Mouse (Mus musculus): ENCODE measurements around the gene Dmrtb1.

Gene Dmrtb1

DNA sequence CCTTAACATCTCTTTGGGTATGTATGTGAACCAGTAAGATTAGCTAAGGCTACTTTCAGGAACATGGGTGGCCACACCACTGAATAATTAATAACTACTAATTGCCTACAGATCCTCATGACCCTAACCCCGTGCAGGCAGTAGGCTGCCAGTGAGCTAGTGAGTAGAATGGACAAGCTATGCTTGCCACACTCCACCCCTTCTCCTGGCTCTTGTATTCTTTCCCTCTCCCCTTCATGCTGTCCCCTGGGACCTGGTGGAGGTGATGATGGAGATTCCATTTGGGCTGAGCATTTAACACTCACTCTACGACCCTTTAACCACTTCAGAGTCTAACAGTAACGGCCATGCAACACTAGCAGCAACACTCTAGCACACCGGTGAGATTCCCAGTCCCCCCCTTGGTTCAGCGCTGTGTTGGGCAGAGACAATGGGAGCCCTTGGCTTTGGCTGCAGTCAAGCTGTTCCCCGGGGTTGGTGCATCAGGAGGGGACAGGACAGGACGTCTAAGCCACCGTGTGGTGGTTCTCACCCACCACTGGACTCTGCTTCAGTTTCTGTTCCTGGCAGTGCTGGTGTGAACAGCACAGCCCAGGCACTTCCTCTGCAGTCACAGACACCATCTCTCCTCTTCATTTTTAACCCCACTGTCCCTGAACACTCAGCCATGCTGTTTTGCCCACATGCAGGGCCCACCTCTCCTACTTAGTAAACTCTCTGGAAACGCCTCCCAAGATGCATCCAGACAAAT lies 2.8 kb downstream of the Dmrtb1 start:
- DNase-seq (ENCODE audit: low read depth, low spot score), result no peak

DNA sequence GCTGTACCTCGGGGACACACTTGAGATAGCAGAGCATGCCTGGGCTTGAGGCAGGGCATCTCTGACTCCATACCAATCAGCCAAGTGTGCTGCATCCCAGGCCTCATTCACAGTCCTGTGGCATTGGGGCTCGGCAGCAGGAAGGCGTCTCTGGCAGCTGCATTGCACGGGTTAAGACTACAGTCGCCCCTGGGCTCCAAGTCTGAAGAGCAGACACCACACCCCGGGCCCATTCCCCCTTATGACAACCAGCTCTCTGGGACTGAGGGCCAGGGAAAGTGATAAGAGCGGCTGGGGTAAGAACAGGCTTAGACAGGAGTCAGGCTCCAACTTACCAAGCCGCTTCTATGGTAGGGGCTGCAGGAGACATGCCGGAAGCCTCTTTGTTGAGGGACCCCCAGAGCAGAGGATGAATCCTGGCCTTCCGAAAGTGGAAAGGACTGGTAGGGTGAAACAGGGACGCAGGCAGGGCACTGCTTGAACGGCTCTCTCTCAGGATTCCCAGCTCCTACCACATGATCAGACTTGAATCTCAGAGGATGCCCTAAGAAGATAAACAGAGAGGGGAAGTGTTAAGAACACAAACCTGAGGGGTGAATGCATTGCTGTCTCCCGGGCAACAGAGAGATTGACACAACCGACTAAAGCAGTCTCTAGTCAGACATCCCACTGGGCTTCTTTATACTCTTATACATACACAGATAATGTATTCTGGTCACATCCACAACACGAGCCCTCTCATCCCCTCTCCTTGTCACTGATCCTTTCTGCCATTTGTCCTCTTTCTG lies 3.5 kb downstream of the Dmrtb1 start:
- peak; percentile 6 for DNase-seq (ENCODE audit: low read depth, low spot score)

DNA sequence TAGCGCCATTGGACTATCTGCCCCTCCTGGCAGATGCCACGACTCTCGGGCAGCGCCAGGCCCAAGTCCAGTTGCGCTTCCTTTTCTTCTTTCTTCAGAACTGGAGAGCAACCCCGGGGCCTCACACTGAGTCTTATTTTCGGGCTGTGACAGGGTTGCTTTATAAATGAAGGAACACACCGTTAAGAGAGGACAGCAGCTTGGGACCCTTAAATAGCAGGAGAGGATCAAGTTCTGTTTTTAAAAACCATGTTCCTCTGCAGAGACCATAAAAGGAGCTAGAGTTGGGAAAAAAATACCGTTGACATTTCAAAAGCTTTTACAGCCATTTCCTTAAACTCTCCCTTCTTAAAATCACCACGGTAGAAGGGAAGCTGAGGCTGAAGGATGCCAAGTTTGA lies 8.4 kb downstream of the Dmrtb1 start:
- DNase-seq (ENCODE audit: low read depth, low spot score), result no peak

DNA sequence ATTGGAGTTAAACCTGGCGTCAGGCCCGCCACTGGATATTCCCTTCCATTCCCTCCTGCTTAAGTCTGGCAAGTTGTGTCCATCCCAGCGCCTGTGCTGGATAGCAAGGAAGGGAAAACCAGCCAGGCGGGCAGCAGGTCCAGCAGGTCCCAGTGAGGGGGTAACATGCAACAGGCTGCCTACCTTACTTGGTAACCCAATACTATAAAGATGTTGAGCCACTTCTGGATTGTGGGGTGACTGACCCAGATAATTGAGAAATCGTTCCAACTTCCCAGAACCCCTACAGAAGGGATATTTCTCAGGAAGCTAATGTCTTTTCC lies 9.7 kb downstream of the Dmrtb1 start:
- no peak for DNase-seq (ENCODE audit: low read depth, low spot score)

DNA sequence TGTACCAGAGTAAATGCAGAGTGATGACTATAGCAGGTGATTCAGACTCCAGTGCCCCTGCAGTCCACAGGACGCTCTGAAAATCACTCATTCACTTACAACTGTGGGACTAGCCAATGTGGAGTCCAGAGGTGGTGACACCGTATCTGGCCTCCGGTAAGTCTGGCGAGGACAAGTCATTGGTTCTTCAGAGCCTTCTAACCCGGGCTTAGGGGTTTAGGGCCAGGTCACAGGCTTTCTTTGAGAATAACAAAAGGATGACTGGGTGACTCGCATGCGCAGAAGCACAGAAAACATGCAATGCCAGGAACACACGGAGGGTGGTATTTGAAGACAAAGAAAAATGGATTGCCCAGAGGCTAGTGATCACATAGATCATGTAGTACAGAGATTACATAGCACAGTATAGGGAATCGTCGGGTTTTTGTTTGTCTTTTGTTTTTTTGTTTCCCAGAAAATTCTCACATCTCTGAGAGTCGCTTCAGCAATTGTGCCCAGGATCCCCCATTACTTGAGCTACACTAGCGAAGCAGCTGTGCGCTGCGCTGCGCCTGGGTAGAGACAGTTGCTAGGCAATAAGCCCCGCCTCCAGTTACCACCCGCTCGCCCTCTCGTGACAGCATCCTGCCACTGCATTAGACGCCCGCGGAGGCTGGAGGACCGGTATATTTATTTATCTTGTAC lies 10.2 kb downstream of the Dmrtb1 start:
- peak; percentile 88 for DNase-seq (ENCODE audit: low read depth, low spot score)

DNA sequence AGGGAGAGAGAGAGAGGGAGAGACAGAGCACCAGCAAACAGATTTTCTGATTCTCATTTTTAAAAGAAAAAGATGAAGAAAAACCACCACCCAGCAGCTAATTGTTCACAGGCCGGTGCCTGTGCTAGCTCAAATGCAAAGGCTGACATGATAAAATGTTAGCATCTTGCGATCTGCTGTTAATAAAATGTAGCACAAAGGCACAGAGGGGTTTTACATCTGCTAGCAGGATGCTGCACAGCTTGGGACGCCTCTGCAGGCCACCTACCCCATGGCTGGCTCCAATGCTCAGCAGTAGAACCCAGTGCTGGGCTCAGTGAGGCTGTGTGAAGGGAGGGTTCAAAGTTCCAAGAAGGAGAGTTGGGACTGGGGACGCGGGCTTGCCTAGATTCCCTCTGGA lies 13.3 kb downstream of the Dmrtb1 start:
- no peak for DNase-seq (ENCODE audit: low read depth, low spot score)

DNA sequence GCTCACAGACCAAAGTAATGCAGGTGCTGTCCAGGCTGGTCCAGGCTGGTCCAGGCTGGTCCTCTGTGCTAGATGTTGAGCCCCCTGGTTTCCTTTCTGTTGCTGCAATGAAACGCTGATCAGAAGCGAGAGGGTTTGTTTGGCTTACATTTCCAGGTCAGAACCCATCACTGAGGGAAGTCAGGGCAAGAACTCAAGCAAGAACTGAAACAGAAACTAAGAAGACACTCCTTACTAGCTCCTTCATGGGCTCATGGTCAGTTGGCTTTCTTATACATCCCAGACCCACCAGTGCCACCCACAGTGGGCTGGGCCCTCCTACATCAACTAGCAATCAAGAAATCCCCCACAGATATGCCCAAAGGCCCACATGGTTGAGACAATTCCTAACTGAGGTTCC lies 15.5 kb downstream of the Dmrtb1 start:
- DNase-seq (ENCODE audit: low read depth, low spot score), result no peak

DNA sequence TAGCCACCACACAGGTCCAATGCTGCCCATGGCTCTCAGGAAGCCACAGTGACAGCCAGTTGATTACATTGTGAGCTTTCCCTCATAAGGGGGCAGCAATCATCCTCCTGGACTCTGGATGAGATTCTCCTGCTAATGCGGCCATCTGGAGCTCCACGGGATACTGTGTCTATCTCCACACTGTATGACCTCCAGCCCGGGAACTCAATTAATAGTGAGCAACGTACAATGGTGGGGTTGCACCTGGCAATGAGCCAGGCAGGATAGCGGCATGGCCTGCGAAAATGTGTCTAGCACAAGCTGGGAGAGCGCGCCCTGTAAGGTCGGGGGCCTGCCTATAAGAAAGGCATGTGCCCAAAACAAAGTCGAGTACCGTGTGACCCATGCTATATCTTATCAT lies 23.4 kb downstream of the Dmrtb1 start:
- no peak for DNase-seq (ENCODE audit: low read depth, low spot score)

DNA sequence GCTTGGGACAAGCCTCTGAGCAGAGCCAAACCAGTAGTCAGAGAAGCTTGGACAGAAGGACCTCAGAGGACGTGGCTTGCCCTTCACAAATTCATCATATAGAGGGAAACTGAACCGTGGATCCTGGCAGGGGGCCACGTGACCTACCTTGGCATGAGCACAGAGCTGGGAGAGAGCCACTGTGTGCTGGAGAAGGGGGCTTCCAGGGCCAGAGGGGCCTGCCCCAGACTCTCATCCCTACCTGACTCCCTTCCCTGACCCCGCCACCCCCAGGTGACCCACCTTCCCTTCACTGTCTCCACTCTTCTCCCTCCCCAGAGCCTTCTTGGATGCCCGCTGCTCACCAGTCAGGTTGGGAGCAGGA lies 30.8 kb downstream of the Dmrtb1 start:
- no peak for DNase-seq (ENCODE audit: low read depth, low spot score)

DNA sequence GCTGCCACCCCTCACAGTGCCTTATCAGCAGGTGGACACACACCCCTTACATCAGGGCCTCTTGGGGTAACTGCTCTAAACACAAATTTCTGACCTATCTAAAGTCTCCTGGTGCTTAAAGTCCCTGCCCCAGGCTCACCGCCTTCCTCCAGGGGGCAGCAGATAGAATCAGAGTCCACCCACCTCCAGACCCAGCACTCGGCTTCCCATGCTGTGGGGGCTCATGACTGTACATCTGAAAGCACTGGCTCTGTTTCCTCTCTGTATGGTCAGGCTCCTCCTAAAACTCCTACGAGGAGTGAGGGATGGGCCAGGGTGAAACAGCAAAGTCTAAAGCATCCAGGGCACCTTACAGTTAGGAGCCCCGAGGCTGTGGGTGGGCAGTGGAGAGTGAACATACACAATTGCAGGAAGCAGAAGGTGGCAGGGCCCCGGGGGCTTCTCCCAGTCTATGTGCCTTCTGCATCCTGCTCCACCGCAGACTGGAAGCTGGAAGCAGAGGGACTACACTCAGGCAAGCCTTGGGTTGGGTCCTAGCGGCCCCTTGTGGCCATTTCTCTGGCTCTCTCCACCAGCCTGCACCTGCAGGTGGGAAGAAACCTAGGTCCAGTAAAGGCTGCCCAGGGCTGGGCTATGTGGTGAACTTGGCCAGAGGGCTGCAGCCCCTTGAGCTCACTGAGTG lies 31.3 kb downstream of the Dmrtb1 start:
- DNase-seq (ENCODE audit: low read depth, low spot score), result peak; percentile 80

DNA sequence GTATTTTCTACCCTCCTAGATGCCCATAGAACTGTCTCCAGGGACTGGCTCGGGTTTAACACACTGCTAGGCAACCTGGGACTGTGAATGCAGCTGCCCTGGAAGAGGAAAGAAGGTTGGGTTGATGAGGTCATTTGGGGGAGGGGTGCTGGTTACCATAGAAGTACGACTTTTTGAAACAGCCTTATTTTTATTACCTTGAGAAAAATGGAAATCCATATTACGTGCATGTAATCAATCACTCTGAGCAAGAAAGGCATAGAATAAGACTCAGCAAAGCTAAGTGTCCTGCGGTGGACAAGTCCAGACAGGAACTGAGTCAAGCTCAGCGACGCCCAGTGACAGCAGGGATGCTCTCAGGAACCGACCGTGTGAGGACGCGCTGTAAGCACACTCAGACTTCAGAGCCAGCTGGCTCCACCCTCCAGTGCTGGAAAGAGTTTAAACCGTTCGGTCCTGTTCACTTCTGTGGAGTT lies 33.0 kb downstream of the Dmrtb1 start:
- peak; percentile 53 for DNase-seq (ENCODE audit: low read depth, low spot score)

DNA sequence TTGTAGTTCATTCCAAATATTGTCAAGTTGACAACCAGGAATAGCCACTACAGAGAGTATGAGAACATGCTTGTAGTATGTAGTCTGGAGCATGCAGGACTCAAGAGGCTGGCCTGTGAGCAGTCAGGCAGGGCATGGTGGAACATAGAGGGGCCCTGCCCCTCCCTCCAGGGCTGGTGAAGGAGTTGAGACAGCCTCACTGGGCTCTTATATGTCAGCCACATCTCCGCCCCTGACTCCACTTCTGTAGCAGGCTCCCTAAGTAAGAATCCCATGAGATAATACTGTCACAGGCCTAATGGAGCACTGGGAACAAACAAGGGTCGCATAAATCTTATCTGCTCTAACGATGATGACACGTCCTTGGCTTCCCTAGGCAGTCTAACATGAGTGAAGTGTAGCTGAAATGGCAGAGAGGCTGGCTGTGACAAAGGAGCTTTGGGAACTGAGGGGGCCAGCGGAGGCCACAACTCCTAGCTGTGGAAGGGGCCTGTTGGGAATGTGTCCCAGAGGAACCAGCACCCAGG lies 35.0 kb downstream of the Dmrtb1 start:
- DNase-seq (ENCODE audit: low read depth, low spot score), result no peak

DNA sequence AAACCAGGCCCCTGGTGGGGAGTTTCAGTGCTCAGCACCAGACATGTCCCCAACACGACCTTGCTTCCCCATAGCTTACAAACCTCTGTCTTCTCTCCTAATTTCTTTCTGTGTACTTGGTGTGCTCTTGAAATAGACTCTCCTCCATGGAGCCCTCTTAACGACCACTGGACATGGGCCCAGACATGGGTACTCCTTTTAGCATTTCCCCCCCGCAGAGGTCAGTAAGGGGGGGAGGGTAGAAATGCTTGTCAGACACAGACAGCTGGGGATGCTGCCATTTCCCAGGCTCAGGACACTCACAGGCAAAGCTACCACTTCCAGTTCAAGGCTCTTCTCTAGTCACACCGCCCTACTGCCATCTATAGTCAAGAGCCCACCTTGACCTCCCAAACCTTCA lies 42.4 kb downstream of the Dmrtb1 start:
- no peak for DNase-seq (ENCODE audit: low read depth, low spot score)

DNA sequence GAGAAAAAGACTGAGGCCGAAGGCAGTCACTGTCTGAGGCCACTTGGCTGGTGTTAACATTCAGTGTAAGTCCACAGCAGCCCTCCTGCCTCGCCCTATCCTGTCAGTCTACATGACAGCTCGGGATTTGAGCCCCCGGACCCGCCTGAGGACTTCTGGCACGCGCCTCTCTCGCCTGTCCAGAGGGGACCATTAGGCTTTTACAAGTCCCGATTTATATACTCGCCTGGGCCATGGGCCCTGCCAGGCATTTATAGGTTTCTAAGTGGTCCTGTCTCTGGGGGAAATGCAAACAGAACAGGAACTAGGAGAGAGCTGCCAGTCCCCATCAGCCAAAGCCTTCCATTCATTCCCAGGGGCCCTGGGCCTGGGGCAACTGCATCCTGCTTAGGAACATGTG lies 45.7 kb downstream of the Dmrtb1 start:
- no peak for DNase-seq (ENCODE audit: low read depth, low spot score)

DNA sequence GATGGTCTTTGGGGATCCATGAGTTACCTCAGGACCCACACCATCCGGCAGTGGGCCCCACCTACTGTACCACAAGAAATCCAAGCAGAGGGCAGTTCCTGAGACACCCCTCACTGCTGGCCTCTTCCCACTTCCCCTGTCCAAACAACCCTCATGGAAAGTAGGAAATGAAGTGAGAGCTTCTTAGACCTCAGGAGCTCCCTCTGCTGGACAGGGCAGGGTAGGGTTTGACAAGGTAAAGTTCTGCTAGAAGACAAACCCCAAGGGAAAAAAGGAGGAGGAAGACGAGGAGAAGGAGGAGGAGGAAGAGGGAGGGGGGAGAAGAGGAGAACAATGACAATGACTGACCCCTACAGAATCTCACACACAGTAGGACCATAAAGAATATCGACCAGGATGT lies 46.4 kb downstream of the Dmrtb1 start:
- peak; percentile 71 for DNase-seq (ENCODE audit: low read depth, low spot score)

DNA sequence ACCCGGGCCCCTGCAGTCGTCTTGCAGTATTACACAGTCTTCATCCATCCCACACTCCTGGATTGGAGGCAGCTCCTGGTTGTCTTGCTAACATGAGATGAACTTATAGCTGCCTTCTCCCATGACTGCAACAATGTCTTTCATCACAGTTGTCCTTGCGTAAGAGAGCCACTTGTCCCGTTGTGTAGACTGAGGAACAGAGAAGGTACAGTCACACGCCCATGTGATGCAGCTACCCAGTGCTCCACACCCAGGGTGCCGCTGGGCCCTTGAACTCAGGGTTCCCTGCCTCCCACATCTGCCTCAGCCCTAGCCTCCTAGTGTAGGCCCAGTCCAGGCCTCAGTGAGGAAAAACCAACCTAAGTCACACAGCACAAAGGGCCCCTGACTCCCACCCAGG lies 47.9 kb downstream of the Dmrtb1 start:
- peak; percentile 14 for DNase-seq (ENCODE audit: low read depth, low spot score)

DNA sequence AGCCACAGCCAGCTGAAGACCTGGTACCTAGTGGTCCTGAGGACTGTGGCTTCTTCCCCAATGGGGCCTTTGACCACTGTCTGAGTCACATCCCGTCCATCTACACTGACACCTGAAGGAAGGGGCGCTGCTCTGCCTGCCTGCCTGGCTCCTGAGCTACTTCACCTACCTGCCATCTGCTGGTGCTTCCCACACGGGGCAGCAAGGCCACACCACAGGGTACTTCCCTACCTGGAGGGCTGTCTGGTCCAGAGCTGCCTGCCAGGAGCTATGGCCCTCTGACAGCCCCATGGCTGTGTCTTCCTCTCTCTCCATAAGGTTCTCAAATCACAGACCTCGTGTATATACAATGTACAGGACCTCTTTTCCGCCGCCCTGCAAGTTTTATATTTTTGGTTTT lies 49.4 kb downstream of the Dmrtb1 start:
- DNase-seq (ENCODE audit: low read depth, low spot score), result no peak

DNA sequence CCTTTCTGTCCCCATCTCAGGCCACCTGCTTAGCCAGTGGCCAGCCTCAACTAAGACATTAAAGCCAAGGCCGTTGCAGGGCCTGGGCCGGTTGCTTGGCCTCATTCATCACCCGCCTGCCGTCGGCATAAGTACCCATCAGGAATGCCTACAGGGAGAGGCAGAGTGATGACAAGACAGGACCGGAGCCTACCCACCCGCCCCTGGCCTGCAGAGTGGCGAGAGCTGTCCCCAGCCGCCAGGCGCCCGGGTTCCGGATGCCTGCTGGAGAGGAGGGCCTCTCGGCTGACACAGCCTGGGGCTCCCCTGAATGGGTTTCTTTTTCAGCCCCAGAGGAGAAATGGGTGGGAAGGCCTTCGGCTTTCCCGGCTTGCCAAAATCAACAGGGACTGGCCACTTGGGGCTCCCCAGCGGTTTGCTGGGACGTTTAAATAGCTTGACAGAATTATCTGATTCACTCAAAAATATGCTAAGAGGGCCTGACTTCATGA lies 55.1 kb downstream of the Dmrtb1 start:
- no peak for DNase-seq (ENCODE audit: low read depth, low spot score)

DNA sequence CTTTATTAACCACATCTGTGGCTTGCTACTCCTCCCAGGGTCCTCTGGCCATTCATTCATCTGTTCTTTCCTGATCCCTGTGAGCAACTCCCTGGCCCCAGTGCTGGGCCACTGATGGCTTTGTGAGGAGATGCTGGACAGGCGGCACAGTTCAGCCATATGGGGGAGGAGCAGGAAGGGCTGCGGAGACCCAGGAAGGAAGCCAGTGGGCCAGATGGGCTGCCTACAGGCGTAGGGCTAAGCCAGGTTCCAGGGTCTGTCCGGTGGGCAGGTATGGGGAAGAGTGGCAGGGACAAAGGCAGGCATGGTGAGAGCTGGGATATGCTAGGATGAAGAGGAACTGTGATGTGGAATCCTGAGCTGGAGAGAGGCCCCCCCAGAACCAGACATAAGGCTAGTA lies 55.8 kb downstream of the Dmrtb1 start:
- DNase-seq (ENCODE audit: low read depth, low spot score), result no peak
